Mouse (Mus musculus): ENCODE data around the gene Olfr288.
A peak's percentile ranks its signal among the peaks of the same experiment; 100 is the strongest.

GRCm38 (mm10) chr15:98145559-98146181, 49.7 kb downstream of the Olfr288 start:
- TF ChIP-seq POLR2A (IDR thresholded peaks at IDR 0.05; ENCODE audit: extremely low read depth, insufficient read depth, low read length) (peak; percentile 53; the same call in 1 of the 2 replicates), CTCF (IDR thresholded peaks at IDR 0.05; ENCODE audit: extremely low read depth, insufficient read depth, low read length) (no peak)
